Mouse (Mus musculus) brown adipose tissue, adult 24 weeks (tissue): Measurements from ENCODE around the gene Snap29. TPM values are rescaled to one million over a fixed set of nuclear protein-coding genes. Genes with fewer than 3 reads are reported as not detected.

Experiments
- H3K27ac ChIP-seq: fragments of 200-500 bp; replicated peaks from 2 replicates; pipeline ENCODE4 v1.5.1; 2012; ENCODE audit warnings: low read depth, mild to moderate bottlenecking, low read length
- H3K4me1 ChIP-seq: fragments of 200-500 bp; 2 replicates; pipeline ENCODE4 v1.6.1; 2012; ENCODE audit warnings: low read length, mixed read lengths; ENCODE audit not compliant: control insufficient read depth, insufficient read depth, insufficient read length
- H3K4me3 ChIP-seq: fragments of 200-500 bp; 2 replicates; pipeline ENCODE4 v1.5.1; 2012; ENCODE audit warnings: low read depth, mild to moderate bottlenecking, low read length, moderate library complexity; ENCODE audit not compliant: insufficient read depth
- polyA plus RNA-seq: library from polyadenylated mRNA; stranded (reverse); fragments of >200 nt; gene quantifications from 2 replicates; pipeline ENCODE4 v1.2.4, GENCODE M21; 2012; ENCODE audit not compliant: missing spikeins, insufficient read depth, insufficient read length

Snap29 gene
- polyA plus RNA-seq, 1 experiment, result 24.4 TPM

- Histone ChIP-seq H3K27ac (peak overlapping the region; percentile 73), H3K4me1 (peaks cover 13% of the 10 kb centered on the region), H3K4me3 (peak overlapping the region; percentile 93)
These were observed 46.6 kb downstream of the Snap29 start for GRCm38 (mm10) chr16:17452373-17452715.

GRCm38 (mm10) chr16:17456901-17457300 lies 51.1 kb downstream of the Snap29 start:
- Histone ChIP-seq H3K4me1 (peaks cover 21% of the 10 kb centered on the region), H3K4me3 (no peak overlapping the region), H3K27ac (no peak overlapping the region)

- Histone ChIP-seq H3K4me1 (peaks cover 14% of the 10 kb centered on the region), H3K27ac (no peak overlapping the region), H3K4me3 (no peak overlapping the region)
These were observed 54.5 kb downstream of the Snap29 start for GRCm38 (mm10) chr16:17460254-17460653.

- H3K4me1 ChIP-seq, result peaks cover 11% of the 10 kb centered on the region
- H3K4me3 ChIP-seq, result no peak overlapping the region
- no peak overlapping the region for H3K27ac ChIP-seq
These were observed 55.8 kb downstream of the Snap29 start for GRCm38 (mm10) chr16:17461596-17461995.

- peaks cover 18% of the 10 kb centered on the region for H3K4me1 ChIP-seq
- H3K4me3 ChIP-seq, result no peak overlapping the region
- no peak overlapping the region for H3K27ac ChIP-seq
These were observed 57.4 kb downstream of the Snap29 start for GRCm38 (mm10) chr16:17463184-17463583.

GRCm38 (mm10) chr16:17466875-17467663 lies 61.3 kb downstream of the Snap29 start:
- Histone ChIP-seq H3K4me3 (no peak overlapping the region), H3K4me1 (peaks cover 9% of the 10 kb centered on the region; the same call in 1 of the 2 replicates)

GRCm38 (mm10) chr16:17472498-17472897 lies 66.7 kb downstream of the Snap29 start:
- no peak overlapping the region for H3K27ac ChIP-seq
- H3K4me3 ChIP-seq, result no peak overlapping the region
- H3K4me1 ChIP-seq, result peaks cover 3% of the 10 kb centered on the region; the same call in 1 of the 2 replicates

More at GRCm38 (mm10) chr16:17466875-17467663, 61.3 kb downstream of the Snap29 start:
- H3K27ac ChIP-seq, result no peak overlapping the region

- no peak overlapping the region for H3K4me3 ChIP-seq
- H3K4me1 ChIP-seq, result no peaks in the 10 kb centered on the region; the same call in 1 of the 2 replicates
- H3K27ac ChIP-seq, result no peak overlapping the region
These were observed 68.3 kb downstream of the Snap29 start for GRCm38 (mm10) chr16:17474091-17474490.

- Histone ChIP-seq H3K4me3 (no peak overlapping the region), H3K27ac (no peak overlapping the region), H3K4me1 (no peaks in the 10 kb centered on the region; the same call in 1 of the 2 replicates)
These were observed 69.0 kb downstream of the Snap29 start for GRCm38 (mm10) chr16:17474761-17475160.

GRCm38 (mm10) chr16:17475326-17475725 lies 69.5 kb downstream of the Snap29 start:
- no peaks in the 10 kb centered on the region; the same call in 1 of the 2 replicates for H3K4me1 ChIP-seq
- H3K4me3 ChIP-seq, result no peak overlapping the region
- no peak overlapping the region for H3K27ac ChIP-seq

- no peak overlapping the region for H3K27ac ChIP-seq
- H3K4me3 ChIP-seq, result no peak overlapping the region
- no peaks in the 10 kb centered on the region; the same call in 1 of the 2 replicates for H3K4me1 ChIP-seq
These were observed 72.7 kb downstream of the Snap29 start for GRCm38 (mm10) chr16:17478331-17478943.

Other genes with a start within 250 kb of the Snap29 start
- gene Ube2l3, start 203.3 kb upstream of the Snap29 start, polyA plus RNA-seq, result 142 and 156 TPM in 2 replicates
- gene Rimbp3, start 197.4 kb upstream of the Snap29 start, polyA plus RNA-seq, result not detected in 2 replicates
- gene Hic2, start 172.4 kb upstream of the Snap29 start, polyA plus RNA-seq, result 0.54 and 0.71 TPM in 2 replicates
- not detected in 2 replicates for gene Tmem191c, start 129.9 kb upstream of the Snap29 start, polyA plus RNA-seq
- not detected in 2 replicates for gene Serpind1, start 74.6 kb upstream of the Snap29 start, polyA plus RNA-seq
- gene Pi4ka, start 328 bp downstream of the Snap29 start, polyA plus RNA-seq, result 76.2 and 77.2 TPM in 2 replicates
- 9.2 and 13.9 TPM in 2 replicates for gene Crkl, start 46.0 kb downstream of the Snap29 start, polyA plus RNA-seq
- gene Aifm3, start 83.6 kb downstream of the Snap29 start, polyA plus RNA-seq, result not detected in 2 replicates
- gene Lztr1, start 102.7 kb downstream of the Snap29 start, polyA plus RNA-seq, result 38.0 and 38.2 TPM in 2 replicates
- gene Thap7, start 125.2 kb downstream of the Snap29 start, polyA plus RNA-seq, result 19.5 and 21.9 TPM in 2 replicates
- 0.91 TPM in 1 of 2 replicates, not detected in the other for gene Lrrc74b, start 155.3 kb downstream of the Snap29 start, polyA plus RNA-seq
- 4.6 and 7.6 TPM in 2 replicates for gene P2rx6, start 155.9 kb downstream of the Snap29 start, polyA plus RNA-seq
- gene Slc7a4, start 177.2 kb downstream of the Snap29 start, polyA plus RNA-seq, result 1.5 TPM in 1 of 2 replicates, not detected in the other
- gene Smpd4, start 213.4 kb downstream of the Snap29 start, polyA plus RNA-seq, result 10.9 and 20.6 TPM in 2 replicates
- gene Ccdc74a, start 240.5 kb downstream of the Snap29 start, polyA plus RNA-seq, result not detected in 2 replicates